ENCODE assay signal across 10 mouse cellular contexts in genomic region chr12:81108600-81109011, GRCm38 (mm10).
DNase-seq lines count a peak whose midpoint lies in the region; ATAC-seq and TF ChIP-seq lines count a peak whose summit lies in the region.
"Had no signal": no experiment of that assay in that cellular context is flagged by ENCODE, and none has a peak within 500 bp of the region (broad histone marks: within the 10 kb centered on the region; RNA-seq: fewer than 3 reads in every experiment).

No protein-coding gene starts in this region.

- no peak for DNase-seq in forebrain, postnatal 0 days
- DNase-seq in embryo, embryonic 11 days, result peak; percentile 76
- DNase-seq in liver, embryonic 14.5 days (ENCODE audit: low read depth in 3 of 3, low spot score in 3 of 3), result peak in 2 of 3 experiments; percentile 4 to 13
- peak; percentile 35 for DNase-seq in midbrain, embryonic 14.5 days
- no peak for DNase-seq in kidney, adult 9 months
- DNase-seq in thymus, postnatal 0 days (ENCODE audit: low spot score), result no peak
- DNase-seq: gastrocnemius, postnatal 25 days; kidney, postnatal 14 days had no signal

- H3K27ac ChIP-seq in forebrain, postnatal 0 days (ENCODE audit: low read depth, low read length), result no peak overlapping the region
- no peak overlapping the region for H3K27ac ChIP-seq in forebrain, embryonic 12.5 days
- no peak overlapping the region for H3K27ac ChIP-seq in liver, embryonic 14.5 days
- H3K27ac ChIP-seq in midbrain, embryonic 14.5 days (replicated peaks; ENCODE audit: low read depth, low read length), result 0 out of 2 replicates have a peak overlapping the region, but pooled peaks have one; percentile 26

- TF ChIP-seq CTCF in forebrain, postnatal 0 days (IDR thresholded peaks at IDR 0.05; ENCODE audit: low read depth), result no peak
- no peak for TF ChIP-seq CTCF in liver, embryonic 14.5 days (IDR thresholded peaks at IDR 0.05; ENCODE audit: low read depth)

- H3K4me2 ChIP-seq in forebrain, postnatal 0 days (ENCODE audit: low read depth), result no peak overlapping the region
- H3K4me2 ChIP-seq in forebrain, embryonic 12.5 days, result no peak overlapping the region
- H3K4me2 ChIP-seq in liver, embryonic 14.5 days (ENCODE audit: low read depth), result no peak overlapping the region
- H3K4me2 ChIP-seq in midbrain, embryonic 14.5 days (ENCODE audit: low read length), result no peak overlapping the region

- H3K4me1 ChIP-seq in forebrain, postnatal 0 days (ENCODE audit: insufficient read depth), result no peaks in the 10 kb centered on the region; the same call in 1 of the 2 replicates
- peaks cover 14% of the 10 kb centered on the region; the same call in 1 of the 2 replicates for H3K4me1 ChIP-seq in forebrain, embryonic 12.5 days
- H3K4me1 ChIP-seq in liver, embryonic 14.5 days (replicated peaks; ENCODE audit: control insufficient read depth in 2 of 2, insufficient read depth in 2 of 2, low read length in 1 of 2), result peaks cover 0 to 3% of the 10 kb centered on the region in 2 experiments; a peak in 1 of 4 replicates
- peaks cover 11% of the 10 kb centered on the region for H3K4me1 ChIP-seq in midbrain, embryonic 14.5 days (ENCODE audit: control insufficient read depth, insufficient read depth, low read length)

- no peaks in the 10 kb centered on the region for H3K36me3 ChIP-seq in forebrain, postnatal 0 days (ENCODE audit: insufficient read depth)
- no peaks in the 10 kb centered on the region for H3K36me3 ChIP-seq in forebrain, embryonic 12.5 days (replicated peaks)
- H3K36me3 ChIP-seq in liver, embryonic 14.5 days (replicated peaks; ENCODE audit: control insufficient read depth, insufficient read depth, low read depth), result no peaks in the 10 kb centered on the region
- H3K36me3 ChIP-seq in midbrain, embryonic 14.5 days (ENCODE audit: control insufficient read depth, insufficient read depth, low read length), result no peaks in the 10 kb centered on the region

- H3K4me3 ChIP-seq in forebrain, postnatal 0 days (ENCODE audit: low read depth, low read length), result no peak overlapping the region
- no peak overlapping the region for H3K4me3 ChIP-seq in forebrain, embryonic 12.5 days (replicated peaks)
- H3K4me3 ChIP-seq in liver, embryonic 14.5 days (ENCODE audit: insufficient read depth in 1 of 2, low read depth in 2 of 2, low read length in 2 of 2), result no peak overlapping the region
- no peak overlapping the region for H3K4me3 ChIP-seq in midbrain, embryonic 14.5 days (replicated peaks; ENCODE audit: low read depth, low read length)

- no peak overlapping the region for H3K9ac ChIP-seq in forebrain, postnatal 0 days
- H3K9ac ChIP-seq in forebrain, embryonic 12.5 days, result no peak overlapping the region
- H3K9ac ChIP-seq in liver, embryonic 14.5 days (replicated peaks), result no peak overlapping the region
- H3K9ac ChIP-seq in midbrain, embryonic 14.5 days (replicated peaks; ENCODE audit: low read length), result no peak overlapping the region

- 37% methylated on average over 7 of the region's 7 CpGs for WGBS in forebrain, postnatal 0 days
- WGBS in forebrain, embryonic 12.5 days, result 29% methylated on average over 7 of the region's 7 CpGs
- 46% methylated on average over 7 of the region's 7 CpGs for WGBS in liver, embryonic 14.5 days (ENCODE audit: insufficient replicate concordance)
- WGBS in midbrain, embryonic 14.5 days, result 14% methylated on average over 7 of the region's 7 CpGs

- ATAC-seq in forebrain, postnatal 0 days, result peak; percentile 14
- ATAC-seq in forebrain, embryonic 12.5 days (ENCODE audit: low FRiP score), result no peak
- ATAC-seq in liver, embryonic 14.5 days (ENCODE audit: insufficient read depth), result no peak
- ATAC-seq in midbrain, embryonic 14.5 days (ENCODE audit: low FRiP score, low TSS enrichment), result no peak
- no peak for ATAC-seq in cerebellum, adult (ENCODE audit: insufficient number of reproducible peaks, low FRiP score, low TSS enrichment)

- TF ChIP-seq EP300 in liver, embryonic 14.5 days (IDR thresholded peaks at IDR 0.05; ENCODE audit: low read depth), result no peak

- no peaks in the 10 kb centered on the region for H3K9me3 ChIP-seq in forebrain, postnatal 0 days (ENCODE audit: low read length)
- H3K9me3 ChIP-seq in forebrain, embryonic 12.5 days, result no peaks in the 10 kb centered on the region
- H3K9me3 ChIP-seq in liver, embryonic 14.5 days (ENCODE audit: control insufficient read depth, low read length), result no peaks in the 10 kb centered on the region
- H3K9me3 ChIP-seq in midbrain, embryonic 14.5 days (ENCODE audit: control insufficient read depth, low read length), result no peaks in the 10 kb centered on the region

- H3K27me3 ChIP-seq in forebrain, postnatal 0 days (ENCODE audit: insufficient read depth, low read length), result no peaks in the 10 kb centered on the region
- H3K27me3 ChIP-seq in forebrain, embryonic 12.5 days, result no peaks in the 10 kb centered on the region
- H3K27me3 ChIP-seq in liver, embryonic 14.5 days (ENCODE audit: control insufficient read depth, insufficient read depth, low read length), result no peaks in the 10 kb centered on the region
- no peaks in the 10 kb centered on the region for H3K27me3 ChIP-seq in midbrain, embryonic 14.5 days (ENCODE audit: control insufficient read depth, insufficient read depth, low read length)

Comparison
In these comparisons a context has a peak if more than half of its experiments do, and no peak if none do; other contexts are left out.
1. DNase-seq: peak in embryo, embryonic 11 days (single experiment), liver, embryonic 14.5 days (2 of 3) and midbrain, embryonic 14.5 days (single experiment); none in forebrain, postnatal 0 days (single experiment), kidney, adult 9 months (single experiment) and thymus, postnatal 0 days (single experiment).